Mouse (Mus musculus) A20 (cell line): ENCODE measurements around the gene Dhx58.

ENCODE experiments used
- DNase-seq: peaks from one replicate; pipeline ENCODE4 v3.0.0-alpha.2; 2011; ENCODE audit warnings: low read depth, low spot score

The Dhx58 gene

GRCm38 (mm10) chr11:100702081-100702851, 1.8 kb downstream of the Dhx58 start:
- peak; percentile 90 for DNase-seq

- peak; percentile 69 for DNase-seq
These were observed 2.8 kb downstream of the Dhx58 start for GRCm38 (mm10) chr11:100701301-100701700.

GRCm38 (mm10) chr11:100700710-100701109, 3.4 kb downstream of the Dhx58 start:
- DNase-seq, result no peak

GRCm38 (mm10) chr11:100697921-100698320, 6.2 kb downstream of the Dhx58 start:
- no peak for DNase-seq

- peak; percentile 73 for DNase-seq
These were observed 9.1 kb downstream of the Dhx58 start for GRCm38 (mm10) chr11:100694926-100695325.

- no peak for DNase-seq
These were observed 10.9 kb downstream of the Dhx58 start for GRCm38 (mm10) chr11:100693154-100693553.

GRCm38 (mm10) chr11:100692164-100692616, 11.9 kb downstream of the Dhx58 start, which contains the start of gene Zfp385c:
Gene Zfp385c, minus strand, starts transcription at chr11:100692455.
- no peak for DNase-seq

- no peak for DNase-seq
These were observed 13.7 kb downstream of the Dhx58 start for GRCm38 (mm10) chr11:100690389-100690788.

- no peak for DNase-seq
These were observed 15.6 kb downstream of the Dhx58 start for GRCm38 (mm10) chr11:100688443-100688842.

GRCm38 (mm10) chr11:100687265-100687664, 16.8 kb downstream of the Dhx58 start:
- DNase-seq, result no peak

- DNase-seq, result no peak
These were observed 18.7 kb downstream of the Dhx58 start for GRCm38 (mm10) chr11:100685371-100685770.

GRCm38 (mm10) chr11:100684084-100684483, 20.0 kb downstream of the Dhx58 start:
- peak; percentile 49 for DNase-seq

- no peak for DNase-seq
These were observed 21.5 kb downstream of the Dhx58 start for GRCm38 (mm10) chr11:100682526-100682925.

- DNase-seq, result no peak
These were observed 22.2 kb downstream of the Dhx58 start for GRCm38 (mm10) chr11:100681826-100682225.

GRCm38 (mm10) chr11:100677810-100678209, 26.3 kb downstream of the Dhx58 start:
- DNase-seq, result no peak

GRCm38 (mm10) chr11:100673169-100673568, 30.9 kb downstream of the Dhx58 start:
- no peak for DNase-seq

- no peak for DNase-seq
These were observed 32.1 kb downstream of the Dhx58 start for GRCm38 (mm10) chr11:100671956-100672355.

- no peak for DNase-seq
These were observed 33.0 kb downstream of the Dhx58 start for GRCm38 (mm10) chr11:100671049-100671448.

GRCm38 (mm10) chr11:100659806-100660205, 44.3 kb downstream of the Dhx58 start:
- no peak for DNase-seq

GRCm38 (mm10) chr11:100656458-100656857, 47.6 kb downstream of the Dhx58 start:
- DNase-seq, result no peak

GRCm38 (mm10) chr11:100655589-100655988, 48.5 kb downstream of the Dhx58 start:
- peak; percentile 27 for DNase-seq

GRCm38 (mm10) chr11:100651748-100652147, 52.3 kb downstream of the Dhx58 start:
- DNase-seq, result no peak

GRCm38 (mm10) chr11:100651205-100651604, 52.9 kb downstream of the Dhx58 start:
- DNase-seq, result no peak
